Mouse (Mus musculus) spleen, adult 18-20 months (tissue): ENCODE measurements around the gene Gal3st2.
"Not testable (repeated sequence)": the region's sequence is repeated elsewhere in the genome, so short reads cannot be mapped to it uniquely, and the experiment has no call there.

Experiments used
- DNase-seq, 2 experiments: peaks; one replicate each; pipeline ENCODE4 v3.0.0; 2022; ENCODE audit warnings: mixed read lengths in 2 of 2

The Gal3st2 gene

GRCm38 (mm10) chr1:93871594-93872105 is 10.5 kb downstream of the Gal3st2 start:
- DNase-seq: not testable (repeated sequence)

GRCm38 (mm10) chr1:93874405-93874804 is 13.3 kb downstream of the Gal3st2 start:
- not testable (repeated sequence) for DNase-seq

DNA sequence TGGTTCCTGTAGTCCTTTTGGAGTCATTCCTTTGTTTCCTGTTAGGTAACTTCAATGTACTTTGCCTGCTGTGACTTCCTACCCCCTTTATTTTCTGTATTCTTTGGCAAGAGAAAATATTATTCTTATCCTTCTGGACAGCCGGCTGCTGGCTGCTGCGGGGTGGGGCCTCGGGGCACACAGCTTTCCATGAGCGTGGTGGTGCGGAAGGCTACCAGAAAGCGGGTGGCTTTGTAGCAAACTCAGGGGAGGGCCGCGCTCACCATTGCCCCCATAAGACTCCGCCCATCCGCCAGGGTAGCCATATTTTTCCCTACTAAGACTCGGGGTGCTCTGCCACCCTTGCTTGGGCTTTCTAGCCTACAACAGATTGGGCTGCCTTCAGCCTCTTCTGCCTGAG is 20.7 kb downstream of the Gal3st2 start:
- DNase-seq: not testable (repeated sequence)

DNA sequence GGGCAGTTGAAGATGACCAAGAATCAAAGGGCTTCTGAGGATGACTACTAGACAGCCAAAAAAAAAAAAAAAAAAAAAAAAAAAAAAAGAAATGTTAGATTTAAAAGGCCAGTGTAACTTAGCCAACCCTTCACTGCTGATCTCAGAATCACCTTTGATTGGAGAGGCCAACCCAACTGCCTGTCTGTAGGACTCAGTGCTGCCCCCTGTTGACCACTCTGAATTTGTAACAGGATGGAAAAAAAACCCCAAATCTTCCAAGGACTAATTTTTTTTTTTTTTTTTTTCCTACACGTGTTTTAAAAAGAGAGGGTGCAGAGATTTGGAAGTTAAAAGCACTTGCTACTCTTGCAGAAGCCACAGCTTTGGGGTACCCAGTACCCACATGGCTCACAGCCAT is 29.8 kb downstream of the Gal3st2 start:
- DNase-seq: not testable (repeated sequence)

DNA sequence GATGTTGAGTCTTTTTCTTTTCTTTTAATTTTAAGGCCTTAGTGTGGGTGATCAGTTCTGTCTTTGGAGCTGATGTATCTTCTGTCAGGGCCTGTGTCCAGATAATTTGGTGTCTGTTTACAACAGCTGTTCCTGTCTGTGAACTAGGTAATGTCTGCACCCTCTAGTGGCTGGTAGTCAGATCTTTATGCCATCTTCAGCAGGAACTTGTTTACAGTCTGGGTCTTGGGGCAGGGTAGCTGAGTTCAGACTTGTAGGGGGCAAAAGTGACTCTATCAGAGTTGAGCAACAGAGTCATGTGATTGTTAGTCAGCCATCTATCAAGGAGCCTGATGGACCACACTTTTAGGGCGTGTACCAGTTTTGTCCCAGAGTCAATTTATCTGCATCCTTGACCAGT is 36.3 kb downstream of the Gal3st2 start:
- not testable (repeated sequence) for DNase-seq

- DNase-seq: not testable (repeated sequence)
Observed at GRCm38 (mm10) chr1:93901291-93901690, 40.2 kb downstream of the Gal3st2 start.

DNA sequence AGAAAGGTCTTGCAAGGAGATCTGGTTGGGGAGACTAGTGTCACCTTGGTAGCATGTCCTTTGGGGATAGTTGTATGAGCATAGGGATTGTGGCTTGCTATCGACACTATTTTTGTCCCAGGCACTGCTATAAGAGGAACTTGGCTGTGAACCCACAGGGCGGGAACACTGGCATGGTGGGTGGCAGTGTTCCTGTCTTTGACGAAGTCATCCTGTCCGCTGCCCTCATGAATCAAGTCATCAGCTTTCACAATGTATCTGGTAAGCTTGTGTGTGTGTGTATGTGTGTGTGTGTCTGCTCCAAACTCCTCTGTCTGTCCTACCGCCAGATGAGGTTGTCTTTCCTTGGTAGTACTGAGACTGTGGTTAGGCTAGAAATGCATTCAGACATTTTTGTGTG is 45.6 kb downstream of the Gal3st2 start:
- not testable (repeated sequence) for DNase-seq

DNA sequence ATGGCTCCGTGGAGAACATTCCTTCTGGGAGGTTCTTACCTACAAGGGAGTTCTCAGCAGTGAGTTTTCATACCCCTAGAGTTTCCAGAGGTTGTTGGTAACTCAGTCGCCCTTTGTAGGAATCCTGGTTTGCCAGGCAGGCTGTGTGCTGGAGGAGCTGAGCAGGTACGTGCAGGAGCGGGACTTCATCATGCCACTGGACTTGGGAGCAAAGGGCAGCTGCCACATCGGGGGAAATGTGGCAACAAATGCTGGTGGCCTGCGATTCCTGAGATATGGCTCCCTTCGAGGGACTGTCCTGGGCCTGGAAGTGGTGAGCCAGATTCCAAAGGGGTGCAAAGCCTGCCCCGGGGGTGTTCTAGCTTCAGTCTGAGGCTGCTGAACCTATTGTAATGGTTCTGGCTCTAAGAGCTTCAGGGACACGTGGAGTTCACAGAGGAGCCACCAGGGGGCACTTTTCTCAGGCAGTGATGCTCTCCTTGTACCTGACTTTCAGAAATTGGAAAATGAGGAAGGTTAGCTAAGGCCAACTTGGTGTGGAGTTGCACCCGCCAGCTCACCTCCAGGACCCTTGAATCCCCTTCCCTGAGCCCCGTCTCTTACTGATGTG is 48.0 kb downstream of the Gal3st2 start:
- not testable (repeated sequence) for DNase-seq

GRCm38 (mm10) chr1:93911877-93912276 is 50.8 kb downstream of the Gal3st2 start:
- not testable (repeated sequence) for DNase-seq

- not testable (repeated sequence) for DNase-seq
Observed at GRCm38 (mm10) chr1:93917160-93917559, 56.1 kb downstream of the Gal3st2 start.

DNA sequence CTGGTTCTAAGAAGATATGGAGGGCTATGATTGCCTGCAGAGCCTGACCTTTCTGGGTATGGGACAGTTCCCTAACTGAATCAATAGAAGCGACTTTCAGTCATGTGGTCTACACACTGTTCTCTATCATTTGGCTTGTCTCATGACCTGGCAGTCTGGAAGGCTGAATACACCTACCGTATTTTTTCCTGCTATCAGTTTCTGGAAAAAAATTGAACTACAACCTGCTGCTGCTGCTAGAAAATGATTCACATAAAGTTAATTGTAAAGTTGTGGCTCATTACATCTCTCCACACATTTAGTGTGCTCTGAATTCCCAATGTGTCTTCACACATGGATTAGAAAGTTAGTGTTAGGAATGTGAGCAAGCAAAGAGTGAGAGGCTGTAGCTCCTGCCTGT is 56.9 kb downstream of the Gal3st2 start, which contains the start of gene Gal3st2b:
Gal3st2b (plus strand) TSS at position 301 of the 400 bp plus-strand sequence.
- not testable (repeated sequence) for DNase-seq

DNA sequence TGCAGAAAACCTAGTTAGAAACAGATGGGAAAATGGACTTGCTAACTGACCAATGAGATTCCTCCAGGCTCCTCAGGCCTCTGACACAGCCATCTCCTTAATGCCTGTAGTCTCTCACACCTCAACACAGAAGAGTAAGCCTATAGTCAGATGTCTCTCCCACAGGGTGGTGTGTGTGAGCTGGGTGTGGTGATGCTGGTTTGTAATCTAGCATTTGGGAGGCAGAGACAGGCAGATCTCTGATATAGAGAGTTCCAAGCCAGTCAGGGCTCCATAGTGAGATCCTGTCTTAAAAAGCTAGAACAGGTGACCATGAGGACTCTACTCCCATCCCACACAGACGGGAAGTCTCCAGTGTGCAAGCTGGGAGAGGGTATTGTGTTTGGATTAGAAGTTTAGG is 57.7 kb downstream of the Gal3st2 start:
- not testable (repeated sequence) for DNase-seq

DNA sequence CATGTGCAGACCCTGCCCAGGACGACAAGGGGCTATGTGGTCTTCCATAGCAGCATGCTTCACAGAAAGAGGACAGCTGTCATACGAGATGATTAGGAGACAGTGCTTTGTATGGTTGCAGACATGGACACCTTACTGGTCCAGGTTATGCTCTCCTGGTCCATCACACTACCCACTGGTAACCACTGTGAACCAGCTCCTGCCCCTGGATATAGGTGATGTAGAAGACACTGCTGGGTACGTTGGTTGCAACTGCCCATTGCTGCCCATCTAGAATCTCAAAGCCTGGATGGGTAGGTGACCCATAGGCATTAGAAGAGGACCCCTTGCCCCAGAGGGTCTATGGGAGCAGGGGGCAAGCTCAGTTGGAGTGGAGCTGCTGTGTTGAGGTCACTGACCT is 58.2 kb downstream of the Gal3st2 start:
- DNase-seq: not testable (repeated sequence)

- not testable (repeated sequence) for DNase-seq
Observed at GRCm38 (mm10) chr1:93922609-93923008, 61.5 kb downstream of the Gal3st2 start.

GRCm38 (mm10) chr1:93923098-93923497 is 62.0 kb downstream of the Gal3st2 start:
- not testable (repeated sequence) for DNase-seq
